Comparison of ENCODE assay signal across 8 mouse cellular contexts in genomic region chr16:33829301-33829831, GRCm38 (mm10). TPM values are rescaled to one million over a fixed set of nuclear protein-coding genes. Genes with fewer than 3 reads are reported as not detected.
A peak's percentile ranks its signal among the peaks of the same experiment; 100 is the strongest.
DNase-seq lines count a peak whose midpoint lies in the region; ATAC-seq and TF ChIP-seq lines count a peak whose summit lies in the region.

TSS of gene Itgb5 (plus strand) at chr16:33829665.

- H3K9ac ChIP-seq in intestine, embryonic 14.5 days (ENCODE audit: low read length) = peak within 1 kb of the TSS; percentile 79

- no peak for TF ChIP-seq CTCF in spleen, adult 2 months (IDR thresholded peaks at IDR 0.05; ENCODE audit: extremely low read depth, insufficient read depth, insufficient read length, insufficient replicate concordance)
- no peak for TF ChIP-seq CTCF in cortical plate, adult 2 months (IDR thresholded peaks at IDR 0.05; ENCODE audit: extremely low read depth, insufficient read depth, low read length)

- H3K9me3 ChIP-seq in intestine, embryonic 14.5 days (ENCODE audit: control insufficient read depth, low read length) = no peaks in the 10 kb centered on the region

- TF ChIP-seq POLR2A in spleen, adult 2 months (IDR thresholded peaks at IDR 0.05; ENCODE audit: low read depth, low read length) = no peak
- TF ChIP-seq POLR2A in cortical plate, adult 2 months (IDR thresholded peaks at IDR 0.05; ENCODE audit: extremely low read depth, insufficient read depth, low read length) = no peak

- intact Hi-C loops in left cerebral cortex, postnatal 14 days (cut with DNase I) = no loop called here

- peak in 1 of 2 experiments; percentile 18 for DNase-seq in spleen, adult 2 months (ENCODE audit: low read depth in 1 of 2, low spot score in 2 of 2)
- no peak for DNase-seq in spleen, postnatal 14 days (ENCODE audit: low spot score in 2 of 2)
- peak; percentile 64 to 79 for DNase-seq in gastrocnemius, postnatal 4 days (ENCODE audit: low spot score in 2 of 2)
- DNase-seq in intestine, embryonic 14.5 days (ENCODE audit: low spot score) = peak; percentile 90
- DNase-seq in left cerebral cortex, postnatal 14 days (ENCODE audit: low spot score in 2 of 2) = no peak
- DNase-seq in skeletal muscle tissue, adult 2 months (ENCODE audit: low read depth, low spot score) = peak; percentile 53

- H3K36me3 ChIP-seq in spleen, adult 2 months (ENCODE audit: control insufficient read depth, insufficient read depth, low read length) = no peaks in the 10 kb centered on the region
- no peaks in the 10 kb centered on the region for H3K36me3 ChIP-seq in intestine, embryonic 14.5 days (ENCODE audit: control insufficient read depth, insufficient read depth, low read length)

- H3K27me3 ChIP-seq in spleen, adult 2 months (ENCODE audit: control insufficient read depth, insufficient read depth, low read length) = peaks cover 13% of the 10 kb centered on the region
- H3K27me3 ChIP-seq in intestine, embryonic 14.5 days (replicated peaks; ENCODE audit: control insufficient read depth, insufficient read depth, low read length) = no peaks in the 10 kb centered on the region

- peak; percentile 89 for ATAC-seq in intestine, embryonic 14.5 days (replicated peaks; ENCODE audit: low FRiP score, low TSS enrichment, low read depth)
- ATAC-seq in megakaryocyte, adult 5-6 weeks (ENCODE audit: poor library complexity, severe bottlenecking) = peak; percentile 67

- peaks cover 5% of the 10 kb centered on the region; the same call in 1 of the 2 replicates for H3K4me1 ChIP-seq in spleen, adult 2 months (ENCODE audit: control insufficient read depth, insufficient read depth, insufficient read length)
- H3K4me1 ChIP-seq in cortical plate, adult 2 months (ENCODE audit: control insufficient read depth, insufficient read depth, low read length) = no peaks in the 10 kb centered on the region
- peaks cover 23% of the 10 kb centered on the region for H3K4me1 ChIP-seq in intestine, embryonic 14.5 days (replicated peaks; ENCODE audit: control insufficient read depth, insufficient read depth, low read length)

- peak within 1 kb of the TSS; percentile 78 for H3K4me2 ChIP-seq in intestine, embryonic 14.5 days (ENCODE audit: low read length)

- 5% methylated on average over 42 of the region's 43 CpGs for WGBS in spleen, adult 2 months
- WGBS in intestine, embryonic 14.5 days = 1% methylated on average over 40 of the region's 43 CpGs

- peak within 1 kb of the TSS; percentile 65 for H3K4me3 ChIP-seq in spleen, adult 2 months (ENCODE audit: extremely low read depth, insufficient read depth, insufficient read length)
- H3K4me3 ChIP-seq in cortical plate, adult 2 months (ENCODE audit: insufficient read depth, low read length) = peak within 1 kb of the TSS; percentile 48
- peak within 1 kb of the TSS; percentile 91 for H3K4me3 ChIP-seq in intestine, embryonic 14.5 days (ENCODE audit: low read depth, low read length)

- no peak within 1 kb of the TSS for H3K27ac ChIP-seq in spleen, adult 2 months (ENCODE audit: insufficient read depth, low read length)
- H3K27ac ChIP-seq in cortical plate, adult 2 months (ENCODE audit: insufficient read depth, low read length) = peak within 1 kb of the TSS; percentile 35; the same call in 1 of the 2 replicates
- H3K27ac ChIP-seq in intestine, embryonic 14.5 days (ENCODE audit: low read depth) = peak within 1 kb of the TSS; percentile 83

RNA-seq across cellular contexts. Expression of gene Itgb5, which starts in this region (rescaled TPM):
- polyA plus RNA-seq in spleen, adult 2 months (2012; rRNA removed) = 31.2 and 36.4 TPM in 2 replicates
- 43.0 and 44.7 TPM in 2 replicates for polyA plus RNA-seq in cortical plate, adult 2 months (2012; rRNA removed)
- 10 to 100 TPM; 50.2 to 56.0 TPM for total RNA-seq in gastrocnemius, postnatal 4 days (2021)
- 23.7 and 41.4 TPM in 2 replicates for polyA plus RNA-seq in intestine, embryonic 14.5 days (2014; fragmentation: Nextera tagmentation; extraction: Ambion mirVana)
- 10 to 100 TPM; 32.5 to 32.7 TPM for total RNA-seq in left cerebral cortex, postnatal 14 days (2021)
- total RNA-seq in megakaryocyte, adult 5-6 weeks (2015) = 11.8 and 15.2 TPM in 2 replicates
- 17.2 and 20.8 TPM in 2 replicates for total RNA-seq in megakaryocyte, adult 5-6 weeks (2017)

Comparison
In these comparisons a context has a peak if more than half of its experiments do, and no peak if none do; other contexts are left out.
1. DNase-seq: peak in gastrocnemius, postnatal 4 days (2 of 2), intestine, embryonic 14.5 days (single experiment) and skeletal muscle tissue, adult 2 months (single experiment); none in spleen, postnatal 14 days (0 of 2) and left cerebral cortex, postnatal 14 days (0 of 2).
2. Peak in every context shown above with its lines, with median percentiles within 50 percentile points of each other: H3K4me3 ChIP-seq.